Mouse (Mus musculus) activated CD4-positive, CD25-positive, alpha-beta regulatory T cell, adult 4 months (primary cell): ENCODE data around the gene Il3. TPM values are rescaled to one million over a fixed set of nuclear protein-coding genes. Genes with fewer than 3 reads are reported as not detected.

ENCODE experiments used
- ATAC-seq: one replicate; pipeline ENCODE4 v1.8.0; 2017
- polyA plus RNA-seq, 2 experiments: library from polyadenylated mRNA; unstranded; fragments of 100-300 nt; shearing (Covaris generic); gene quantifications; one replicate each; pipeline ENCODE4 v1.2.1; 2017

Il3 gene
- polyA plus RNA-seq, 2 experiments from 2014 or later, result not detected

GRCm38 (mm10) chr11:54271437-54271949, 4.4 kb upstream of the Il3 start:
- no peak for ATAC-seq

- ATAC-seq, result no peak
Observed at GRCm38 (mm10) chr11:54269191-54269896, 2.3 kb upstream of the Il3 start.

- no peak for ATAC-seq
Observed at GRCm38 (mm10) chr11:54264542-54264941, 2.5 kb downstream of the Il3 start.

- ATAC-seq, result no peak
Observed at GRCm38 (mm10) chr11:54263405-54264031, 3.6 kb downstream of the Il3 start.

DNA sequence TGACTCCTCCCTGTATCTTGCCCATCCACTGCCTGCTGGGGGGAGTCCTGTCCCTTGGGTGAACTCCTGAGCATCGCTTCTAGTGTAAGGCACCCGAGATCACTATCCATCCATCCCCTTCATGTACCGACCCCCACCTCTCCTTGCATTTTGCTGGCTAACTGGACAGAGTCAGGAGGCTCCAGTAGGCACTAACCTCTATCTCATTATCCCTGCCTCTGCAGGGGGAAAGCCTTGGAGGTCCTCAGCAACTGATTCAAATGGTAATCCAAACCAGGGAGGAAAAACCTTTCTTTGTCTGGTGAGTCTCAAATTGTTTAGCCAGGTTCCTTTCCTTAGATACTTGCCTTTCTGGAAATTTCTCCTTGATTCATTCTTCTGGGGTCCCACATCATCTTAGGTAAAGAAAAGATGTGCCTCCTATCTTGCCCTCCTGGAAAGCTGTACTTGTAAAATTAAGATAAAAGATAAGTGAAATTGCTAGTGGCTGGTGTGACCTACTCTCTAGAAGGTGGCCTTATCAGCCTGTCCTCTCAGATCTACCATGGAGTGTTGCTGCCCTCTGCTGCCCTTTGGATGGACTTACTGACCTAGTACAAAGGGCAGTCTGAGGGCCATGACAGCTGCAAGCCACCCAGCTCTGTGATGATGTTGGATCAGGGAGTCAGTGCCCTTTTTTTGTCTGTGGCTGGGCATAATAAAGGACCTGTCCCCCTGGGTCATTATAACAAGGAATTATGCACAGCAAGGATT, 10.3 kb downstream of the Il3 start:
- no peak for ATAC-seq

- ATAC-seq, result no peak
Observed at GRCm38 (mm10) chr11:54254114-54254513, 13.0 kb downstream of the Il3 start.

- ATAC-seq, result no peak
Observed at GRCm38 (mm10) chr11:54250575-54250974, 16.5 kb downstream of the Il3 start.

DNA sequence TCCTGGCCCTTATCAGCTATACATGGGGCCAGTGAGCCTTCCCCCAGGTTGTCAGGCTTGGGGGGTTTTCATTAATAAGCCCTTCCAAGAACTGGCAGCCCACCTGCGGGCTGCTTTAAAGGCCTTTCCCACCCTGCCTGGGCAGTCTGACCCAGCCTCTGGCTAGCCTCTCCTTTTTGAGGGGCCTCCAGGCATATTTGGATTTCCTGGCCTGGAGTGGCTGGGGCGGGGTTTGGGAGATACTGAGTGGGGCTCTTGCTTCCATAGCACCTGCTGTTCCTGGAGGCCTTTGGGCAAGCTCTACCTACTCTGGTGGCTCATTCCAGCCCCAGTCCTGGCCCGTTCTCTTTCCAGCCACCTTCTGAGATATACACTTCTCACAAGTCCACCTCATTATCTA, 17.3 kb downstream of the Il3 start:
- ATAC-seq, result no peak

GRCm38 (mm10) chr11:54248940-54249717, 17.9 kb downstream of the Il3 start, which contains the start of gene Csf2:
Csf2 (minus strand) TSS chr11:54249667.
- no peak for ATAC-seq

- ATAC-seq, result no peak
Observed at GRCm38 (mm10) chr11:54247251-54247950, 19.7 kb downstream of the Il3 start.

GRCm38 (mm10) chr11:54244465-54244864, 22.6 kb downstream of the Il3 start:
- no peak for ATAC-seq

DNA sequence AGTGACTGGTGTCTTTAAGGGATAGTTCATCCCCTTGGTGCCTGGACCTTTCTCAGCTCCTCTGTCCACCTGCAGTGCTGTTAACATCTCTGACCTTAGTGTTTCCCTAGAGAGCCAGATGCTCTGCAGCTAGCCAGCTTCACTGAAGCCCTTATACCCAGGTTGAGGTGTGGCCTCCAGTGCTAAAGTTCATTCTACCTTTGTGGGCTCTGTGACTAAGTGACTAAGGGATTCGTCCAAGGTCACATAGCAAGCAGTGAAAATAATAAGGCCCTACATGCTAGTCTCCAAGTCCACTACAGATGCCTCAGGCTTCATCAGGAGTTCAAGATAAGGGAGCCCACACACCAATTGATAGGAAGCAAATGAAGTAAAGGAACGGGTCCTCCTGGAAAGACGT, 24.6 kb downstream of the Il3 start:
- no peak for ATAC-seq

DNA sequence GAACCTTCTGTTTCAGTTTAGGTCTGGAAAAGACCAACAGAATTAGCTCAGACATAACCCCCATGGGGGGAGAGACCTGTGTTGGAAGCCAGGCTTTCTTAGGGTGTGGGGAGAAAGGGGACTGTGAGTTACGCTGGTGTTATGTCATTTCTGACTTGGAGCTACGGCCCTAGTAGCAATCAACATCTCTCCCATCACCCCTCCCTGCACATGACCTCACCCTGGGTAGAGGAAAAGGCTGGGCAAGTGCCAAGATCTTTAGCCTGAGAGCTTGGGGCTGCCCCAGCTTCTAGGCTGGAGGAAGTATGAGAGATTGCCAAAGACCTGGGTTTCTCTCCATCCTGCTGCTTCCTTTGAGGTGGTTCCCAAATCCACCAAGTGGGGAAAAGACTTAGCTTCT, 30.1 kb downstream of the Il3 start:
- no peak for ATAC-seq

DNA sequence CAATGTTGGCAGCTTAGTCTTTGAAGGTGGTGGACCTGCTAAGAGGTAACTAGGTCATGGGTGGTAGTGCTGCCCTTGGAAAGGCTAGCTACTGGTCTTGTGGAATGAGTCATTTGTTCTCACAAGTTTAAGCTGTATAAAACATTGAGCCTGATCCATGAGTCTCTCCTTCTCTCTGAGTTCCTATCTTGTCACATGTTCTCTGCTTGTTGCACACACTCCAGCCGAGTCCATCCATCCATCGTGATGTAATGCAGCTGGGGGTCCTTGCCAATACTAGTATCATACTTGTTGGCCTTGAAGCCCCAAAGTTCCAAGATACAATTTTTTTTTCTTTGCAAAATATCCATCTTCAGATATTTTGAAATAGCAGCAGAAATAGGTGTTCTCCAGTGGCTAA, 39.6 kb downstream of the Il3 start:
- ATAC-seq, result no peak

DNA sequence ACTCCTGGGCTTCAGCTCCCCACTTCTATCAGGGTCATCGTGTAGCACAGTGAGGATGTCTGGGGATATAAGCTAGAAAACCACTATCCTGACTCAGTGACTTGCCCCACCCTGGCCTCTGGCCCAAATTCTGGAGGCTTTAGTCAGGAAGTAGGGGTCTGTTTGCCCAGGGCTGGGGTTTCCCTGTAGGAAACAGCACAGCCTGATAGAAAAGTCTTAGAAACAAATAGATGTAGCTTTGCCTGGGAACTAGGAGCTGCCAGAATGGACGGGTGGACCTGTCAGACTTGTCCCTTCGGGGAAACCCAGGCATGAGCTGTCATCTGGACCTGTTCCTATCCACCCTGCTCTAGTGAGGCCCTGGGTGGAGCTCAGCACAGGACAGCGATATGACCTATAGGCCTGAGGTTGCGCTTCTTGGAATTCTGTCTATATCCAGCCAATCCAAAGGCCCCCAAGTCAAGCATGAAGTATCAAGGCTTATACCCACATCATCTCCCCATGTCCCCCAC, 42.5 kb downstream of the Il3 start:
- no peak for ATAC-seq

DNA sequence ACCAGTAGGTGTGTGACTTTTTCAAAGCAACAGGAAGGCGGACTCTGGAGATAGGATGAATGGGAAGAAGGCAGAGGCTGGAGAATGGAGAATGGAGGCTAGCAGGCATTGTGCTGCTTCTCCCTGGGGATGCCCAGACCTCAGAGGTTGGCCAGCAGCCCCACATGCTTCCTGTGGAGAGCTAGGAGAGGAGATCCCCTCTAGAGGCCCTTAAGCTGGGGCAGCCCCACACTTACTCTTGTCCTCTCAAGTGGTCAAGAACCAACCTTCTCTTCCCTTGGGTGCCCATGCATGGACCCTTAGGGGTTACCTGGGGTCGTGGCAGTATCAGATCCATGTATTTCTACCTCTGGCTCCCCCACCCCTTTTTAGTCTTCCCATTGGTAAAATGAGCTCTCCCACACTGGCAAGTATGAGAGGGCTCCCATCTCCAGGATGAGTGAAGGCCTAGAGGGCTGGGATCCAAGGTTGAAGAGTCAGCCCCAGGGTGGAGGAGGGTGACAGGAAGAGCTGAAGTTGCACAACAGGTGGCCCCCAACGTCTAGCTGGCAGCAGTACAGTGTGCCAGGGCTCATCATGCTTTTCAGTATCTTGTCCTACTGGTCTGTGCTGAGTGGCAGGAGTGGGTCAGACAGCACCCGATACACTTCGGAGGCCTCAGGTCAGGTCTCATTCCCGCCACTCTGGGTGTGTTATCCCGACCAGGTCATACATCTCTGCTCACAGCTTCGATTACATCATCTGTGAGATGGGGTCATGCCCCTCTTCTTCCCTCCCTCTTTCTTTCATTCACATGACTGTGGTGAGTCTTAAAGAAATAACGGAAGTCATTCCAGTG, 43.2 kb downstream of the Il3 start:
- ATAC-seq, result no peak

- ATAC-seq, result no peak
Observed at GRCm38 (mm10) chr11:54219903-54220740, 47.0 kb downstream of the Il3 start.

DNA sequence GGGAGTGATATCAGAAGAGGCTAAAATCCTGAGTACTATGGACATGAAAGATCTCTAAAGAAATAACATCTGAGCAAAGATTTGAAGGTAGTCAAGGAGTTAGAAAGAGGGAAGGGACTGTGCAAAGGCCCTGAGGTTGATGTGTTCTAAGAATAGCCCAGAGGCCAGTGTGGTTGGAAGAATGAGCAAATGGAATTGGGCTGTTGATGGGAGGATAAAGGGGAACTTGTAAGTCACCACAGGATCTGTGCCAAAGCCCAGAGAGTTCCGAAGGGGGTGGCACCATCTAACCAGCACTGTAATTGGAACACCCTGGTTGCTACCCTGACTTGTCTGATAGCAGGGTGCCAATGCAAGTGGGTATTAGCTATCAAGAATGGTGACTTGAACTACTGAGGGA, 47.9 kb downstream of the Il3 start:
- ATAC-seq, result no peak

GRCm38 (mm10) chr11:54217384-54217783, 49.7 kb downstream of the Il3 start:
- ATAC-seq, result no peak

DNA sequence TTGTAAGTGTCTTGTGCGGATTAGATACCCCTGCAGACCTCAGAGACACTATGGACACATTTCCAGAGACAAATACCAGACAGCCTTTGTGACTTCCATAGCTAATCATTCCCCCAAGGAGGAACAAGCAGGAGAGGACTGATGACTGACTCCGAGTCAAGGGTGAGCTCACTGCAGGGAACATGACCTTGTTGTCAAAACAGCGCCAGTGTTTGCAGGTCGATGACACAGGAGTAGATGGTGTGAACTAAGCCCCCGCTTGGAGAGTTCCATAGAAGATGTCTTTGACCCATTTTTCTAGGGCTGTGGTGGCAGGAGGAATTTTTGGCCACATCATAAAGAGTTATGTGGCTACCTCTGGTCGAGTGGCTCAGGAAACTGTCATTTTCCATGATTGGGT, 51.0 kb downstream of the Il3 start:
- ATAC-seq, result no peak
